Comparison of ENCODE assay signal across 8 mouse cellular contexts in the genomic region with DNA sequence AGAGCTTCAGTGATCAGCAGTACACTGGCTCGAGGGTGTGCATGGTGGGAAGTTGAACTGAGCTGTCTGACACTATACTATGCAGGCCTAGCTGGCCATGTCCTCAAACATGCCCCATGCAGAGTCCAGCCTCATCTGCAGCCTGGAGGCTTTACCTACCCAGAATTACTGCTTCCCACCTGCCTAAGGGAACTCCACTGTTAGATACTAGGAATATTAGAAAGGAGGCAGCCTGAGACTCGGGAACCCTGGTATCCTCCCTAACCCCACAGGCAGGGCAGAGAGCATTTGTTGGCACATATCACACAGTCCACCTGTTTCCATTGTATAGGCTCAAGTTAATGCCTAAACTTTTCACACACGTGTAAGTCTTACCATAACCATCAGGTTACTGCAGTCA. TPM values are rescaled to one million over a fixed set of nuclear protein-coding genes. Genes with fewer than 3 reads are reported as not detected.
DNase-seq lines count a peak whose midpoint lies in the region; ATAC-seq and TF ChIP-seq lines count a peak whose summit lies in the region.

No protein-coding gene starts in this region.

- DNase-seq in heart, adult 11 months, result peak; percentile 79
- no peak for DNase-seq in heart, postnatal 4 days
- DNase-seq in Patski (ENCODE audit: low read depth, low spot score), result no peak
- no peak for DNase-seq in liver, postnatal 0 days
- no peak for DNase-seq in Muller cell, postnatal 12 days (ENCODE audit: inconsistent ontology term)
- no peak for DNase-seq in right cerebral cortex, postnatal 10 days (ENCODE audit: low spot score in 2 of 2)
- no peak for DNase-seq in layer of hippocampus, adult 9-11 months

- no peak for TF ChIP-seq CTCF in Patski (IDR thresholded peaks at IDR 0.05)
- no peak for TF ChIP-seq CTCF in liver, postnatal 0 days (IDR thresholded peaks at IDR 0.05; ENCODE audit: low read depth)

- CTCF ChIA-PET in Patski (lab: Charles Lee), result no interaction called here

- WGBS in hindbrain, embryonic 12.5 days, result 54% methylated on average over 3 of the region's 3 CpGs
- 38% methylated on average over 3 of the region's 3 CpGs for WGBS in liver, postnatal 0 days (ENCODE audit: insufficient replicate concordance)

- peaks cover 12% of the 10 kb centered on the region; the same call in 1 of the 2 replicates for H3K36me3 ChIP-seq in hindbrain, embryonic 12.5 days
- H3K36me3 ChIP-seq in liver, postnatal 0 days (replicated peaks; ENCODE audit: insufficient read depth, low read length), result peaks cover 34% of the 10 kb centered on the region

- H3K9ac ChIP-seq in hindbrain, embryonic 12.5 days, result no peak overlapping the region
- no peak overlapping the region for H3K9ac ChIP-seq in liver, postnatal 0 days (replicated peaks)

- H3K27me3 ChIP-seq in Patski, result no peaks in the 10 kb centered on the region
- H3K27me3 ChIP-seq in hindbrain, embryonic 12.5 days, result no peaks in the 10 kb centered on the region
- H3K27me3 ChIP-seq in liver, postnatal 0 days (ENCODE audit: insufficient read depth, low read length), result no peaks in the 10 kb centered on the region

- in situ Hi-C loops in Patski (cut with MboI; ENCODE audit: low pct_unique_long_range_greater_than_20kb), result no loop called here

- H3K9me3 ChIP-seq in hindbrain, embryonic 12.5 days (replicated peaks), result no peaks in the 10 kb centered on the region
- H3K9me3 ChIP-seq in liver, postnatal 0 days (ENCODE audit: low read length), result no peaks in the 10 kb centered on the region

- H3K4me1 ChIP-seq in hindbrain, embryonic 12.5 days, result peaks cover 15% of the 10 kb centered on the region
- H3K4me1 ChIP-seq in liver, postnatal 0 days (ENCODE audit: insufficient read depth), result peaks cover 10% of the 10 kb centered on the region

- POLR2A ChIA-PET in Patski (lab: Charles Lee), result no interaction called here

- TF ChIP-seq EP300 in liver, postnatal 0 days (IDR thresholded peaks at IDR 0.05; ENCODE audit: low read depth), result no peak

- H3K27ac ChIP-seq in hindbrain, embryonic 12.5 days, result no peak overlapping the region
- H3K27ac ChIP-seq in liver, postnatal 0 days (ENCODE audit: low read depth), result peak overlapping the region; percentile 13; the same call in 1 of the 2 replicates

- peak overlapping the region; percentile 78; the same call in 1 of the 2 replicates for H3K4me2 ChIP-seq in hindbrain, embryonic 12.5 days (replicated peaks)
- no peak overlapping the region for H3K4me2 ChIP-seq in liver, postnatal 0 days (ENCODE audit: low read depth, low read length)

- ATAC-seq in Patski, result peak; percentile 8
- peak; percentile 38 for ATAC-seq in hindbrain, embryonic 12.5 days (ENCODE audit: low FRiP score)
- 0 out of 2 replicates have a peak, but pooled peaks have one; percentile 0 for ATAC-seq in liver, postnatal 0 days

- H3K4me3 ChIP-seq in hindbrain, embryonic 12.5 days, result no peak overlapping the region
- no peak overlapping the region for H3K4me3 ChIP-seq in liver, postnatal 0 days (ENCODE audit: low read depth, low read length)

RNA-seq across cellular contexts. Expression of a gene that starts 0.6 kb away (rescaled TPM):
- 10 to 100 TPM; 21.9 to 22.2 TPM for total RNA-seq in heart, postnatal 4 days (2021)
- 43.0 TPM for polyA plus RNA-seq in Patski (2021)
- 53.1 and 56.2 TPM in 2 replicates for polyA plus RNA-seq in hindbrain, embryonic 12.5 days (2016; fragmentation: Nextera tagmentation; extraction: Ambion mirVana)
- polyA plus RNA-seq in liver, postnatal 0 days (2015; fragmentation: Nextera tagmentation; extraction: Ambion mirVana), result 14.6 and 16.2 TPM in 2 replicates

RNA-seq across cellular contexts. Expression of a gene that starts 18.7 kb away (rescaled TPM):
- 1 to 10 TPM; 5.5 to 6.1 TPM for total RNA-seq in heart, postnatal 4 days (2021)
- not detected for polyA plus RNA-seq in Patski (2021)
- polyA plus RNA-seq in hindbrain, embryonic 12.5 days (2016; fragmentation: Nextera tagmentation; extraction: Ambion mirVana), result 4.4 and 5.0 TPM in 2 replicates
- polyA plus RNA-seq in liver, postnatal 0 days (2015; fragmentation: Nextera tagmentation; extraction: Ambion mirVana), result 56.7 and 65.5 TPM in 2 replicates
